Mouse (Mus musculus): Measurements from ENCODE around the gene E4f1.
A peak's percentile ranks its signal among the peaks of the same experiment; 100 is the strongest.

Gene E4f1

GRCm38 (mm10) chr17:24413557-24414211 is 56.4 kb downstream of the E4f1 start:
- peak; percentile 79 for DNase-seq

GRCm38 (mm10) chr17:24407116-24407803 is 62.9 kb downstream of the E4f1 start:
- DNase-seq, result no peak

- DNase-seq, result no peak
Measured at GRCm38 (mm10) chr17:24402371-24402770, 67.7 kb downstream of the E4f1 start.

GRCm38 (mm10) chr17:24394456-24394855 is 75.7 kb downstream of the E4f1 start:
- no peak for DNase-seq

All from liver (tissue).